Mouse (Mus musculus): ENCODE measurements around the gene Lin52. TPM values are rescaled to one million over a fixed set of nuclear protein-coding genes. Genes with fewer than 3 reads are reported as not detected.

Gene Lin52
- 21.7 and 23.7 TPM in 2 replicates for polyA plus RNA-seq (2015; fragmentation: Nextera tagmentation; extraction: Ambion mirVana)

DNA sequence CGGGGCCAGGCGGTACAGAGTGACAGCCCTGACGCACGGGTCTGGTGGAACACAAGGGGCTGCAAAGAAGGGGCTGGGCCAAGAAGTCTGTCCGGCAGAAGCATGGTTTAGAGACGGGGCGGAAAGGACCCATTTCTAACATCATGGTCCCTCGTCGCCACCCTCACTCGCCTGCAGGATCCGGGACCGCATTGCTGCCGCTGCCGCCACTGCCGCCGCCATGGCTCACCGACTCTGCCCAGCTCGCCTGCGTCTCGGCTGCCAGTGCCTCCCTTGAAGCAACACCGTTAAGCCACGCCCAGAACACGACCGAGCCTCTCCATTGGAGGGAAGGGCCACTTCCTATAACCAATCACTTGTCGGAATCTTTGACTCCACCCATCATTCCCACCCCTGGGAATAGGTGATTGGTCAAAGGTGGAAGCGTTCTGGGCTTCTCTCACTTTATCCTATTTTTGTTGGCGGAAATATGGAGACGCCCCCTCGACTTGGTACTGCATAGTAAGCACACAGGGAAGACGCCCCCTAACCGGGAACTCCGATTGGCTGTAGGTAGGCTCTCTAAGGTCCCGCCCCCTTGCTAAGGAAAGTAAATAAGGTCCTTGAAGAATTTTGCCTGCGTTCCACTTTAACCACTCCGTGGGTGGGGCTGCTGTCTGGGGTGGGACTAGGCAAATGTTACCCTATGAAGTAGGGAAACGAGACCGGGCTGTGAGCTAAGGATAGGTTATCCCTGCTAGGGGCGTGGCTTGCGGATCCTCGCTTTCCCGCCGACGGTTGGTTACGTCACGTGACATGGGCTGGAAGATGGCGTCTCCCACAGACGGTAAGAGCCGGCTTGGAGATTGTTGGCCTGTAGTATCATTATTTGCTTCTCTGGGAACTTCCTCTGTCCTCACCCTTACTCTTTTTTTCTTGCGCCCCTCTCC is at the start of gene Lin52, which contains the start of gene Aldh6a1:
TSS of gene Lin52 (plus strand) at position 705 of the 929 bp plus-strand sequence.
TSS of gene Aldh6a1 (minus strand) at position 287 of the 929 bp plus-strand sequence.
- peak within 1 kb of the TSS; percentile 90 for H3K27ac ChIP-seq (ENCODE audit: low read length)
- H3K4me1 ChIP-seq (ENCODE audit: insufficient read depth, low read length) = peaks cover 16% of the 10 kb centered on the region
- H3K9ac ChIP-seq (replicated peaks; ENCODE audit: low read length) = peak within 1 kb of the TSS; percentile 78
- no peaks in the 10 kb centered on the region for H3K36me3 ChIP-seq (ENCODE audit: insufficient read depth, low read length)
- no peaks in the 10 kb centered on the region for H3K27me3 ChIP-seq (ENCODE audit: insufficient read depth, low read length)
- WGBS = under 1% methylated on average over 49 of the region's 49 CpGs
- peak within 1 kb of the TSS; percentile 95 for H3K4me3 ChIP-seq (ENCODE audit: low read length)
- H3K9me3 ChIP-seq (ENCODE audit: low read length) = no peaks in the 10 kb centered on the region
- ATAC-seq (ENCODE audit: low FRiP score, low TSS enrichment) = peak; percentile 99
- peak within 1 kb of the TSS; percentile 90 for H3K4me2 ChIP-seq (replicated peaks; ENCODE audit: low read depth, low read length)

DNA sequence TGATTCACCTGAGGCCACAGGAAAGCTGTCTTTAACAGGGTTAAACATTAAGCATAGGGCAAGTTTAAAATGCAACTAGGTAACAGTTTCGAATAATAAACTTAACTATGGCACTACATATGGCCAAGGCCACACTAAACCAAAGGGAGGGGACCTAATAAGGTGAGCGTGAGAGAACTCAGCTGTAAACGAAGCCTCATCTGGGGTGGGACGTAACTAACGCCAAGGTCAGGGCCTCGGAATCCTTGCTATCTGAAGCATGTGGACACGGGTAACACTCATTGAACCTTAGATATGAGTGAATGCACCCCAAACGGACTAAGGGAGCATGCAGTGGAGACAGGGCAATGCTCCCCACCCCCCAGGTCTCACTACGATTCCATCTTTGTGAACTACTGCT is 48.3 kb upstream of the Lin52 start:
- WGBS = 55% methylated on average over 9 of the region's 9 CpGs
- no peak overlapping the region for H3K4me2 ChIP-seq (replicated peaks; ENCODE audit: low read depth, low read length)
- H3K27ac ChIP-seq (ENCODE audit: low read length) = peak overlapping the region; percentile 82

DNA sequence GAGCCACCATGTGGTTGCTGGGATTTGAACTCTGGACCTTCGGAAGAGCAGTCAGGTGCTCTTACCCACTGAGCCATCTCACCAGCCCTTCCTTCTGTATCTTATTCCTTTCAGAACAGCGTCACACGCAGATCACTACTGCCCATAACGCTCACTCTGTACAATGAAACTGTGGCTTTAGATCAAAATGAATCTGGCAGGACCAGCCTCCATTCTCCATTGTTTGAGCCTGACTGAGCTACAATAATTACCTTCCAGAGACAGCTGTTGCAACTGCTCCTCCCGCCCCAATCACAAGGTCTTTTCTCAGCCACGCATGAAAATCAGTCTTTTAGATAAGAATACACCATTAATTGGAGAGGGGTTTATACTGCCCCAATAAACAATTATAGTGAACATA is 46.7 kb upstream of the Lin52 start:
- ATAC-seq (ENCODE audit: low FRiP score, low TSS enrichment) = no peak
- WGBS = 88% methylated on average over 6 of the region's 6 CpGs

More for the DNA sequence above, 48.3 kb upstream of the Lin52 start:
- Histone ChIP-seq H3K9ac (replicated peaks; ENCODE audit: low read length) (no peak overlapping the region), H3K4me1 (ENCODE audit: insufficient read depth, low read length) (peaks cover 8% of the 10 kb centered on the region; the same call in 1 of the 2 replicates), H3K36me3 (ENCODE audit: insufficient read depth, low read length) (no peaks in the 10 kb centered on the region), H3K4me3 (ENCODE audit: low read length) (no peak overlapping the region), H3K27me3 (ENCODE audit: insufficient read depth, low read length) (no peaks in the 10 kb centered on the region), H3K9me3 (ENCODE audit: low read length) (no peaks in the 10 kb centered on the region)
- ATAC-seq (ENCODE audit: low FRiP score, low TSS enrichment) = peak; percentile 95

DNA sequence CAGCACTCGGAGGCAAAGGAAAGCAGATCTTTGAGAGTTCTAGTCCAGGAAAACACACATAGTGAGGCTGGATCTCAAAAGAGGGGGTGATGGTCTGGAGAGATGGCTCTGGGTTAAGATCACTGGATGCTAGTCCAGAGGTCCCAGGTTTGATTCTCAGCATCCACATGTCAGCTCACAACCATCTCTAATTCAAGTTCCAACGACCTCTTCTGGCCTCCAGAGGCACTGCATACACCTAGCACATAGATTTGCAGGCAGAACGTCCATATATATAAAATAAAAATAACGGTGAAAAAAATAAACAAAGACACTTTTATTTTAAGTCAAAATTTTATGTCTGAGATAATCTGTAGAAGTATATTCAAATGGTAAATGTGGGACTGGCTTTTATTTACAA is 44.0 kb upstream of the Lin52 start:
- no peaks in the 10 kb centered on the region for H3K36me3 ChIP-seq (ENCODE audit: insufficient read depth, low read length)
- H3K4me2 ChIP-seq (replicated peaks; ENCODE audit: low read depth, low read length) = no peak overlapping the region
- H3K27me3 ChIP-seq (ENCODE audit: insufficient read depth, low read length) = peaks cover 3% of the 10 kb centered on the region; the same call in 1 of the 2 replicates
- no peak overlapping the region for H3K4me3 ChIP-seq (ENCODE audit: low read length)
- WGBS = 59% methylated on average over 4 of the region's 4 CpGs
- no peak overlapping the region for H3K9ac ChIP-seq (replicated peaks; ENCODE audit: low read length)
- H3K4me1 ChIP-seq (ENCODE audit: insufficient read depth, low read length) = peaks cover 7% of the 10 kb centered on the region; the same call in 1 of the 2 replicates
- H3K27ac ChIP-seq (ENCODE audit: low read length) = no peak overlapping the region
- ATAC-seq (ENCODE audit: low FRiP score, low TSS enrichment) = no peak
- H3K9me3 ChIP-seq (ENCODE audit: low read length) = no peaks in the 10 kb centered on the region

More for the DNA sequence above, 46.7 kb upstream of the Lin52 start:
- no peak overlapping the region for H3K4me2 ChIP-seq (replicated peaks; ENCODE audit: low read depth, low read length)
- no peak overlapping the region for H3K9ac ChIP-seq (replicated peaks; ENCODE audit: low read length)
- H3K4me1 ChIP-seq (ENCODE audit: insufficient read depth, low read length) = peaks cover 7% of the 10 kb centered on the region; the same call in 1 of the 2 replicates
- no peak overlapping the region for H3K4me3 ChIP-seq (ENCODE audit: low read length)
- no peaks in the 10 kb centered on the region for H3K27me3 ChIP-seq (ENCODE audit: insufficient read depth, low read length)
- H3K27ac ChIP-seq (ENCODE audit: low read length) = no peak overlapping the region
- no peaks in the 10 kb centered on the region for H3K36me3 ChIP-seq (ENCODE audit: insufficient read depth, low read length)
- H3K9me3 ChIP-seq (ENCODE audit: low read length) = no peaks in the 10 kb centered on the region

DNA sequence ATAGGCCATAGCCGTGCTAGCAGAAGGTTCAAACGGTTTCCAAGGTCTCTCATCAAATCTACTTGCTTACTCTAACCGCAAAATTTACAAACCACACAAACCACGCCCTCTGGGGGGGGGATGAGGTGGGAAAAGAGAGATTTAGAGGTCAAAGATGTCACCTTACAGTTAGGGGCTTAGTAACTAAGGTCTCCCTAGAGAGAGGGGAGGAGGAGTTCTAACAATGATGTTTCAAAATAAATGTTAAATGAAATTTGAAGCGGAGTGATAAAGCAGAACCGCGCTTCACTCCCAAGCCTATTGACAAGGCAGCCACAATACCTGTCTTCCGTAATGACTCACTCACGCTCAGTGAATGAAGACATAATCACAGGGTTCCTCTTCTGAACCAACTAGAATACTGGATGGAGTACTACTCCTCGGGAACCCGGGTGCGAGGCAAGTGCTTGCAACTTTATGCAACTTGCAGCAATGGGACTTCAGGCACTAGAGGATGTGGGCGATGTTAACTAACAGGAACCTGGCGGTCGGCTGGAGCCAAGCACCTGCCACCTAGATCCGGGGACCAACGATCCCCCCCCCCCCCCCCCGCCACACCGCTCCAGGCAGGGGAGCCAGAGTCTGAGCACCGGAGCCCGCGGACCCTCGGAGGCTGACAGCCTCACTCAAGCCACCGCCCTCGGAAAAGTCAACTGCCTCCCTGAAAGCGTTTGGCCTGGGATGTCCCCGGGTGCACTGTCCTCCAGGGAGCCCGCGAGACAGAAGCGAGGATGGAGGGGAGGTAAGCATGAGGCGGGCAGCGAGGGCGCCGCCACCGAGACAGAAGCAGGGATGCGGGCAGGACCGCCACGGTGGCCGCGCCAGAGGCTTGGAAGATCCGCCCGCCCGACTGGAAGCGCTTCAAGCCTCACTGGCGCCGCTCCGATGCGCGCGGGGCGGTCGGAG is 43.1 kb upstream of the Lin52 start:
- WGBS = 1% methylated on average over 46 of the region's 52 CpGs
- Histone ChIP-seq H3K4me2 (replicated peaks; ENCODE audit: low read depth, low read length) (peak overlapping the region; percentile 91), H3K4me3 (ENCODE audit: low read length) (peak overlapping the region; percentile 90), H3K4me1 (ENCODE audit: insufficient read depth, low read length) (peaks cover 7% of the 10 kb centered on the region; the same call in 1 of the 2 replicates), H3K9ac (replicated peaks; ENCODE audit: low read length) (peak overlapping the region; percentile 88), H3K36me3 (ENCODE audit: insufficient read depth, low read length) (no peaks in the 10 kb centered on the region), H3K9me3 (ENCODE audit: low read length) (no peaks in the 10 kb centered on the region), H3K27me3 (ENCODE audit: insufficient read depth, low read length) (peaks cover 3% of the 10 kb centered on the region; the same call in 1 of the 2 replicates), H3K27ac (ENCODE audit: low read length) (peak overlapping the region; percentile 84)
- ATAC-seq (ENCODE audit: low FRiP score, low TSS enrichment) = no peak; the same call in 1 of the 2 replicates

DNA sequence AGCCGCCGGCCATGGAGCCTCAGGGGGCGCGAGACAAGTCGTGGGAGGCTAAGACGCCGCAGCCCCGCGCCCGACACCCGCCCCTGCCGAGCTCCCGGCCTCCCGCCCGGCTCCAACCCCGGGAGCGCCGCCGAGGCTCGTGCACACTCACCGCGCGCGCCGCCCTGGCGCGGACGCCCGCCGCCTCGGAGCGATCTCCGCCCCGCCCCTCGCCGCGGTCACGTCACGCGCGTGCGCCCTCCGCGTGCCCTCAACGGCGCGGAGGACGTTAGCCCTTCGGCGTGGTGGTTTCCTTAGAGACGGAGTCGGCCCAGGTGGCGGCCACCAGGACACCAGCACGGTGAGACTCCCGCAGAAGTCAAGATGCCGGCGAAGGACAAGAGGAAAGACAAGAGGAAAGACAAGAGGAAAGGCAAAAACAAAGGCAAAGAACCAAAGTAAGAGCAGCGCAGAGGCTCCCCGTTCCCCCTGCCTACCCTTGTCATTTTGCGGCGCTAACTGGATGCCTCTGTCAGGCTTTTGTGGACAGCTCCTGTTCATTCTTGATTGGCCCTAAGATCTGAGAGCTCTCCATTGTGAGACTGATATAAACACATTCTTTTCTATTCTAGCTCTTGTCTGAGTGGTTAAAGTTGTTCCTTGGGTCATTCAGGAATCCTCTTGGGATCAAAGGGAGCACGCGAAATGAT is 42.3 kb upstream of the Lin52 start, which contains the start of the genes Entpd5 and Bbof1:
TSS of gene Entpd5 (minus strand) at position 211 of the 689 bp plus-strand sequence.
TSS of gene Bbof1 (plus strand) at position 253 of the 689 bp plus-strand sequence.
- 2% methylated on average over 41 of the region's 63 CpGs for WGBS
- Histone ChIP-seq H3K27ac (ENCODE audit: low read length) (peak within 1 kb of the TSS; percentile 84), H3K27me3 (ENCODE audit: insufficient read depth, low read length) (peaks cover 3% of the 10 kb centered on the region; the same call in 1 of the 2 replicates), H3K9ac (replicated peaks; ENCODE audit: low read length) (peak within 1 kb of the TSS; percentile 88), H3K4me3 (ENCODE audit: low read length) (peak within 1 kb of the TSS; percentile 90), H3K36me3 (ENCODE audit: insufficient read depth, low read length) (no peaks in the 10 kb centered on the region), H3K4me1 (ENCODE audit: insufficient read depth, low read length) (peaks cover 7% of the 10 kb centered on the region; the same call in 1 of the 2 replicates), H3K4me2 (replicated peaks; ENCODE audit: low read depth, low read length) (peak within 1 kb of the TSS; percentile 91), H3K9me3 (ENCODE audit: low read length) (no peaks in the 10 kb centered on the region)
- peak; percentile 95 for ATAC-seq (ENCODE audit: low FRiP score, low TSS enrichment)

DNA sequence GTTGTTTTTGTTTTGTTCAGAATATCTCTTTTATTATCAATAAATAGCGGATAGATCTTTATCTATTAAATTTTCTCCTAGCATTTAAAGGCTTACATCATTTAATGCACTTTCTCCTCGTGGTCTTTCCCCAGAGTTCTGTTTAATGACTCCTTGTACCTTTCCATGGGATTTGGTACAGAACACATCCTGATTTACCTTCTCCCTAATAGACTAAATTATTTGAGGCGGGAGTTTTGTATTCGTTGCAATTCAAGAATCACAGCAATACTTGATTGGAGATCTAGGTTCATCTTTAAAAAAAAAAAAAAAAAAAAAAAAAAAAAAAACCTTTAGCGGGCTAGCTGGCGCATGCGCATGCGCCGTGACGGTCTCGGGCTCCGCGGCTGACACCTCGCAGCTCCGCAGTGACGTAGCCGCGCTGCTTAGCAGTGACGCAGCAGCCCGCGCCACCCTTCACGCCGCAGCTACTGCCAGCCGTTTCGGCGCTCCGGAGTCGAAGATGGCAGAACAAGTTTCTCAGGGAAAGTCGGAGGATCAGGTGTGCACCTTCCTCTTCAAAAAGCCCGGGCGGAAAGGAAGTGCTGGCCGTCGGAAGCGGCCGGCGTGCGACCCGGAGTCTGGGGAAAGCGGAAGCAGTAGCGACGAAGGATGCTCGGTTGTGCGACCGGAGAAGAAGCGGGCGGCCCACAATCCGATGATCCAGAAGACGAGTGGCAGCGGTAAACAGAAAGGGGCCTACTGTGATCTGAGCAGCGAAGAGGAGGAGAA is 34.2 kb upstream of the Lin52 start, which contains the start of gene Rnf113a2:
TSS of gene Rnf113a2 (plus strand) at position 363 of the 771 bp plus-strand sequence.
- Histone ChIP-seq H3K27ac (ENCODE audit: low read length) (no peak within 1 kb of the TSS), H3K9me3 (ENCODE audit: low read length) (no peaks in the 10 kb centered on the region; the same call in 1 of the 2 replicates), H3K36me3 (ENCODE audit: insufficient read depth, low read length) (no peaks in the 10 kb centered on the region; the same call in 1 of the 2 replicates), H3K9ac (replicated peaks; ENCODE audit: low read length) (peak within 1 kb of the TSS; percentile 82), H3K27me3 (ENCODE audit: insufficient read depth, low read length) (no peaks in the 10 kb centered on the region), H3K4me1 (ENCODE audit: insufficient read depth, low read length) (no peaks in the 10 kb centered on the region), H3K4me2 (replicated peaks; ENCODE audit: low read depth, low read length) (peak within 1 kb of the TSS; percentile 83), H3K4me3 (ENCODE audit: low read length) (peak within 1 kb of the TSS; percentile 53)
- WGBS = 3% methylated on average over 50 of the region's 50 CpGs
- peak; percentile 85; the same call in 1 of the 2 replicates for ATAC-seq (ENCODE audit: low FRiP score, low TSS enrichment)

DNA sequence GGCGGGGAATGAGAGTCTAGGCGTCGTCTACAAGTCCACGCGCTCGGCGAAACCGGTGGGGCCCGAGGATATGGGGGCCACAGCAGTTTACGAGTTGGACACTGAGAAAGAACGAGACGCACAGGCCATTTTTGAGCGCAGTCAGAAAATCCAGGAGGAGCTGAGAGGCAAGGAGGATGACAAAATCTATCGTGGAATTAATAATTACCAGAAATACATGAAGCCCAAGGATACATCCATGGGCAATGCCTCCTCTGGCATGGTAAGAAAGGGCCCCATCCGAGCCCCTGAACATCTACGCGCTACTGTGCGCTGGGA is 33.7 kb upstream of the Lin52 start:
- no peaks in the 10 kb centered on the region for H3K27me3 ChIP-seq (ENCODE audit: insufficient read depth, low read length)
- H3K36me3 ChIP-seq (ENCODE audit: insufficient read depth, low read length) = no peaks in the 10 kb centered on the region; the same call in 1 of the 2 replicates
- peak overlapping the region; percentile 82 for H3K9ac ChIP-seq (replicated peaks; ENCODE audit: low read length)
- no peaks in the 10 kb centered on the region; the same call in 1 of the 2 replicates for H3K9me3 ChIP-seq (ENCODE audit: low read length)
- WGBS = 31% methylated on average over 18 of the region's 18 CpGs
- no peak for ATAC-seq (ENCODE audit: low FRiP score, low TSS enrichment)
- no peak overlapping the region for H3K27ac ChIP-seq (ENCODE audit: low read length)
- H3K4me3 ChIP-seq (ENCODE audit: low read length) = peak overlapping the region; percentile 53
- H3K4me1 ChIP-seq (ENCODE audit: insufficient read depth, low read length) = no peaks in the 10 kb centered on the region
- peak overlapping the region; percentile 83 for H3K4me2 ChIP-seq (replicated peaks; ENCODE audit: low read depth, low read length)
